Mouse (Mus musculus): Measurements from ENCODE around the gene Mecom. TPM values are rescaled to one million over a fixed set of nuclear protein-coding genes. Genes with fewer than 3 reads are reported as not detected.
A peak's percentile ranks its signal among the peaks of the same experiment; 100 is the strongest.

Gene Mecom
- total RNA-seq, 2 experiments from 2014 or later: 16.9 to 21.6 TPM

- intact Hi-C loops (cut with DNase I): no loop called here
- DNase-seq: no peak
Observed at GRCm38 (mm10) chr3:30083842-30084241, 464.0 kb downstream of the Mecom start.

GRCm38 (mm10) chr3:30083268-30083667 is 464.5 kb downstream of the Mecom start:
- intact Hi-C loops (cut with DNase I): no loop called here

DNA sequence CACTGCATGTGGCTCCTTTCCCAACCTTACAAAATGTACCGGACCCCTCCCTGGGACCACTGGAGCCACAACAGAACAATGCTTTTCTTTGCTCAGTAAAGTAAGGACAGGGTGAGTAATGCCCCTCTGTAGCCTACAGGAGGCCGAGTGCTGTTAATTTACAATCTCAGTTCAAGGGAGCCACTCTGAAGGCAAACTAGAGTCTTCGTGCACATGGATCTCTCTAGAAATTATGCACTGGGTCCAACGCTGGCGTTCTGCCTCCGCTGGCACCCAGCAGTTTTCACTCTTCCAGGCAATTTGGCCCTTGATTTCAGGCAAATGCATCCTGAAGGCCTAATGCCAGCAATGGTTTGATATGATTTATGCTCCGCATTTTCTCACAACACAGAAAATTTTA is 467.0 kb downstream of the Mecom start:
- intact Hi-C loops (cut with DNase I): no loop called here

More at GRCm38 (mm10) chr3:30083268-30083667, 464.5 kb downstream of the Mecom start:
- DNase-seq: no peak

DNA sequence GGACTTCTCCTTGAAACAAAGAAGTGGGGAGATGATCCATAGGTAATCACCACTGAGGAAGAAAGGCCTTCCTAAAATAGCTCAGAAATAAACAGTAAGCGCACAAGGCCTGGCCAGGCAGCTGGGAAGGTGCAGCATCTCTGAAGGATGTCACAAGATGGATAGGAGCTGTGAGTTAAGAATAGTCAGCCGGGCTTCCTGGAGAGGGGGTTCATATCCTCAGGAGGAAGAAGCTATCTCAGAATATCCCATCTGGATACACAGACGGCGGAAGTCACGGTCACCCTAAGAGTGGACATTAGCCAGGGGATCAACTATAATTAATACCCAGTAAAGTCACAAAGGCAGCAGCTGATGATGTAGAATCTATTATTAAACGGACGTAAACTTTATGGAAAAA is 471.3 kb downstream of the Mecom start:
- intact Hi-C loops (cut with DNase I): no loop called here
- no peak for DNase-seq

More for the DNA sequence above, 467.0 kb downstream of the Mecom start:
- peak in 1 of 2 experiments; percentile 18 for DNase-seq

- no peak for DNase-seq
Observed at GRCm38 (mm10) chr3:30071271-30071670, 476.5 kb downstream of the Mecom start.

GRCm38 (mm10) chr3:30066519-30066918 is 481.3 kb downstream of the Mecom start:
- DNase-seq: no peak
- intact Hi-C loops (cut with DNase I): no loop called here

More at GRCm38 (mm10) chr3:30071271-30071670, 476.5 kb downstream of the Mecom start:
- intact Hi-C loops (cut with DNase I): no loop called here

GRCm38 (mm10) chr3:30060058-30060457 is 487.8 kb downstream of the Mecom start:
- intact Hi-C loops (cut with DNase I): no loop called here

GRCm38 (mm10) chr3:30059615-30060014 is 488.2 kb downstream of the Mecom start:
- DNase-seq: no peak
- intact Hi-C loops (cut with DNase I): no loop called here

More at GRCm38 (mm10) chr3:30060058-30060457, 487.8 kb downstream of the Mecom start:
- DNase-seq: no peak

DNA sequence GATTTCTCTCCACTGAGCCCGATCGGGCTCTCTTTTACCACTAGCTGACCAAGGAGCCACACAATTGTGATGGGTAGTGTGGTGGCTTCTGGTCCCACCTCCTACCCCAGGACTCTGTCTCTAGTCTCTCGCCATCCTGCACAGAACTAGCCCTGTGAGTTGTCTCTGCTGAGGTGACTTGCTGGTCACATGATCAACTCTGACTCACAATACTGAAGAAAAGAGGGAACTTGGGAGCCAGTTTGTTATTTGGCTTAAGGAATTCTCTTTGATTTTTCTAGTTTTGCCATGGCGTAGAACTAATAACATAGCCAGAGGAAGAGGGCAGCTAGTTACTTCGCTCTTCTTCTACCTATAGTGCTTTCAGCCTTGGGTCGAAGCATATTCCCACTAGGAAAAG is 496.5 kb downstream of the Mecom start:
- intact Hi-C loops (cut with DNase I): no loop called here
- DNase-seq: no peak

- no peak for DNase-seq
- intact Hi-C loops (cut with DNase I): no loop called here
Observed at GRCm38 (mm10) chr3:30050795-30051194, 497.0 kb downstream of the Mecom start.

GRCm38 (mm10) chr3:30048792-30049191 is 499.0 kb downstream of the Mecom start:
- DNase-seq: no peak
- intact Hi-C loops (cut with DNase I): no loop called here

GRCm38 (mm10) chr3:30048157-30048556 is 499.7 kb downstream of the Mecom start:
- DNase-seq: no peak
- intact Hi-C loops (cut with DNase I): no loop called here

DNA sequence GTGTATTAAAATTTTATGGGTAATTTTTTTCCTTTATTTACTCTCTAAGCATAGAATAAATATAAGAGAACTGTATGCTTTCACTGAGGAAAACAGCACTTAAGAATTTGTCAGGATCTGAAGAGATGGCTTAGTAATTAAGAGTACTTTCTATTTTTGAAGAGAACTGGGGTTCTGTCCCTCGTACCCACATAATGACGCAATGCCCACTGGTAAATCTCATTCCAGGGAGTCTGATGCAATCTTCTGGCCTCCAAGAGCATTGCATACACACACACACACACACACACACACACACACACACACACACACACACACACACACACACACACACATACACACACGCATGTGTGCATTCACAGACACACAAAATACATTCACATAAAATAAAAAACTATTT is 504.3 kb downstream of the Mecom start:
- intact Hi-C loops (cut with DNase I): no loop called here
- no peak for DNase-seq

GRCm38 (mm10) chr3:30038545-30038944 is 509.3 kb downstream of the Mecom start:
- intact Hi-C loops (cut with DNase I): no loop called here
- no peak for DNase-seq

- intact Hi-C loops (cut with DNase I): loop anchor here (10.0 kb wide), 3 partner anchors 85 to 205 kb away; no protein-coding TSS in a partner anchor
- DNase-seq: no peak
Observed at GRCm38 (mm10) chr3:30019961-30020360, 527.8 kb downstream of the Mecom start.

DNA sequence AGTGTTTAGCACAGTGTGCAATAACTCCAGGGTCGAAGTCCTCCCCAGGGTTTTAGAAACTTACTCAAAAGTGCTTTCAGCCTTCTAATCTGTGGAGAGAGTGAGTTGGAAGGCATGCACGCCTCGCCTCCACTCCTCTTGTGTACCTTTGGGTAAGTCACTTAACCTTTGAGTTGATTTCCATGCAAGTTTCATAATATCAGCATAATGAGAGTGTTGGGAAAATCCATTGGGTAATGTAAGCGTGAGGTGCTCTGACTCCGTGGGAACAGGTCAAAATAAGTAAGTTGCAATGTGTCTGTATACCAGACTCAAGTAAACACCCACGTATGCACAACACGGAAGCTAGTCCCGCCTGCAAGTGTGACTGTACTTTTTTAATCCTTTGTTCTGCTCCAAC is 528.4 kb downstream of the Mecom start:
- intact Hi-C loops (cut with DNase I): loop anchor here (10.0 kb wide), 3 partner anchors 85 to 205 kb away; no protein-coding TSS in a partner anchor
- DNase-seq: no peak

DNA sequence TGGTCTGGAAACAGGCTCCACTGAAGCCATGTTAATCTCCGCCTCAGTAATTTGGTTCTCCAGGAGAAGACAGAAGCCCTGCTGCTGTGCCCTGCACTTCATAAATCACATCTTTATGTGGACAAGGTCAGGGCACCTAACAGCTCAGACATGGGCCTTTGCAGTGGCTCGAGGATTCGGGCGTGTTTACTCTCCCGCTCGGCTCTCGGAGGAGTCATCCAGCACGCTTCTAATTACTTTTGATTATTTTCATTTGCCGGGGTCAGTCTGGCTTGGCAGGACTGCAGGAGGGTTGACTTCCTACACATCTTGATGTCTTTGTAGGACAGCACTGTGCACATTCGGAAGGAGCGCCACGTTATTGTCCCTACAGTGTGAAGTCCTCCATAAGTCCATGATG is 529.6 kb downstream of the Mecom start:
- no peak for DNase-seq
- intact Hi-C loops (cut with DNase I): loop anchor here (10.0 kb wide), 3 partner anchors 87 to 203 kb away; no protein-coding TSS in a partner anchor

GRCm38 (mm10) chr3:30016766-30017165 is 531.0 kb downstream of the Mecom start:
- intact Hi-C loops (cut with DNase I): loop anchor here (10.0 kb wide), 3 partner anchors 88 to 202 kb away; no protein-coding TSS in a partner anchor
- DNase-seq: no peak

DNA sequence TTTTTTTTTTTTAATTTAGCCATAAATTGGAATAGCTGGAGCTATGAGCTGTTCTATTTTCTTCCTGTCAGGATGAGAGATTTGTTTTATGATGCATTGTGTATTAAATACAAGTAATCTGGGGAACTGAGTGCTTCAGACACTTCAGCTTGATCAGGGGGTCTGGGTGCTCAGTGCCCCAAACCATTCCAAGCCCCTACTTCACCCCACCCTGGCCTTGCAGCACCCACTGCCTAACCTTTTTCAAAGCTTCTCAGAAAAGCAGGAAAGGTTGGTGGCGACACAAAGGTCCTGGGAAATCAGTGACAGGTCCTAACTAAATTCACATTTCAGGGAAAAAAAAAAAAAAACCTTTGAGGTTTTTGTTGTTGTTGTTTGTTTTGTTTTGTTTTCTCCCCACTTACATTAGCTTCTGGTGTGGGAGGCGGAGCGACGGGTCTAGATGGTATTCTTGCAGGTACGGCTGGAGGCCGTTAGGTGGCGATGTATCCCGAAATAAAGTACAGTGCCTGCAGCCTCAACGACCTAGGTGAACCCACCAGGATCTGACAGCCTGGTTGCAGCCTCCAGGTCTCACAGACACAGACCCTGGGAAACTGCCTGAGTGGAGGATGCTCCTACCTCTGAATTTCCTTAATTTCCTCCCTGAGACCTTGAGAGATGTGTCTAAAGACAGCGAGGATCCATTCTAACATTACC is 532.7 kb downstream of the Mecom start:
- peak; percentile 78 to 79 for DNase-seq
- intact Hi-C loops (cut with DNase I): loop anchor here (1.0 to 10.0 kb wide), 5 partner anchors 90 to 500 kb away; no protein-coding TSS in a partner anchor

DNA sequence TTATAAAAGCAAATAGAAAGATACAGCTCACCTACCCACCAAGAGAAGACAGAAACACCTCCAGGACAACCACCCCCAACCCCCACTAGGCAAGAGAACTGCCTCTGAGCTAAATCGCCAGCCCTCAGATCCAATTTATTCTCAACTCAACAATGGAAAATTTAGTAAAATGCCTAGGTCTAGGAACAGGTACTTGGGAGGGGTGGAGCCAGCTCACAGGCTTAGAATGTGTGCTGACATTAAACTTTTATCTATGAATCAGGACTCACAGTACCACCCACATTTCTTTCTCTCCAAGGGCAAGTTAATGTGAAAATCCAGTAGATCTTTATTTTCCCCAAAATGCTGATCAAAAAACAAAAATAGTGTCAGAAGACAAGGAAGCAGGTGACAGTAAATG is 533.5 kb downstream of the Mecom start:
- intact Hi-C loops (cut with DNase I): loop anchor here (2.0 to 10.0 kb wide), 4 partner anchors 91 to 501 kb away; no protein-coding TSS in a partner anchor
- no peak for DNase-seq

DNA sequence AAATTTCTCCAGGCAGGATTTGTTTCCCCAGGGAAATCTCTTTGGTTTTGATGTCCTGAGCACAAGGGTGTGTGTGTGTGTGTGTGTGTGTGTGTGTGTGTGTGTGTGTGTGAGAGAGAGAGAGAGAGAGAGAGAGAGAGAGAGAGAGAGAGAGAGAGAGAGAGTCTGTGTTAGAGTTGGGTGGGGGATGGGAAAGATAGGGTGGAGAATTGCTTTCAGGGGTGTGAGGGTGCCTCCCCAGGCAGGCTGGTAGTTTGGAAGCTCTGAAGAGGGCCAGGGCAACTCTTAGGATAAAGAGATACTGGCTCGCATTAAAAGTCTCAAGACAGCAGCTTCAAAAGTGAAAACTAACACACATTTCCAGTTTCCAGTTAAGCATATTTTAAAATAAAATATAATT is 534.4 kb downstream of the Mecom start:
- intact Hi-C loops (cut with DNase I): loop anchor here (10.0 kb wide), 3 partner anchors 91 to 199 kb away; no protein-coding TSS in a partner anchor
- no peak for DNase-seq
